Mouse (Mus musculus) ZHBTc4 (cell line): ENCODE results near the gene Thap11.
"Not testable (repeated sequence)": the region's sequence is repeated elsewhere in the genome, so short reads cannot be mapped to it uniquely, and the experiment has no call there.

Experiments used
- DNase-seq: peaks from one replicate; pipeline ENCODE4 v3.0.0-alpha.2; 2011; ENCODE audit warnings: low read depth, low spot score

The Thap11 gene

GRCm38 (mm10) chr8:105854715-105855216 is at the start of gene Thap11:
Gene Thap11, plus strand, starts transcription at chr8:105855132.
- peak; percentile 95 for DNase-seq

DNA sequence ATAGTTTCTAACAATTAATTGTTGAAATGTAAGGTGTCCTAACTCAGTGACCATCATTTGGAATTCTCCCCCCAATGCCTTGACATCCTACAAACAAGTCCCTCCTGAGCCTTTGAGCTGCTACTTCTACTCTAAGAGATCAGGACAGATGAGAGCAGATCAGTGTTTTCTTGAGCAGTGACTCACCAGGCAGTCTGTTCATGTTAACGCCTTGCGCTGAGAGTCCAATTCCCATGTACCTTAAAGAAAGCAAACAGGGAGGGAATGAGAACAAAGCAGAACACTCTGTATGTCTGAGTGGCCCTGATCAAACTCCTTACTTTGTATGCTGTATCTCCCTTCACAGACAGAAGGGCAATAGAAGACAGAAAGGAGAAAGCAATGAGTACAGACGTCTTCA is 49.6 kb upstream of the Thap11 start:
- no peak for DNase-seq

- no peak for DNase-seq
Observed at GRCm38 (mm10) chr8:105805964-105806363, 49.0 kb upstream of the Thap11 start.

GRCm38 (mm10) chr8:105807766-105808165 is 47.2 kb upstream of the Thap11 start:
- DNase-seq = no peak

GRCm38 (mm10) chr8:105808480-105808879 is 46.5 kb upstream of the Thap11 start:
- no peak for DNase-seq

- DNase-seq = no peak
Observed at GRCm38 (mm10) chr8:105810245-105810786, 44.6 kb upstream of the Thap11 start.

DNA sequence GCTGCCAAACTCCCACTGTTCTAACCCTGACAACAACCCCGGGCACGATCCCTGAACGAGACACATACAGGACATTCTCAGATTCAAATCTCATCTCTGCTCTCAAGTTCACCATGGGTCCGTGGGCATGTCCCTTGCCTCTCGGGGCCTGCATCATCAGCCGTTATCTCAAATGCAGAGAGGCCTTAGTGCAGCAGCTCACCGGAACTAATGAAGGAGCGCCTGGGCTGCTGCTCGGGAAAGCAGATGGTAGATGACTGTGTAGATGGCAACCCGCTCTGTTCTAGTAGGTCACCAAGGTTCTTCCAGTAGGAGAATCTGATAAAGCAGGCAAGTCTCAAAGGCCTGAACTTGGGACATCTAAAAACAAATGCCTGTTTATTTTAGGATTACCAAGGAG is 43.9 kb upstream of the Thap11 start:
- no peak for DNase-seq

GRCm38 (mm10) chr8:105811543-105811942 is 43.4 kb upstream of the Thap11 start:
- DNase-seq = no peak

GRCm38 (mm10) chr8:105812511-105812910 is 42.4 kb upstream of the Thap11 start:
- no peak for DNase-seq

GRCm38 (mm10) chr8:105813241-105813640 is 41.7 kb upstream of the Thap11 start:
- DNase-seq = no peak

GRCm38 (mm10) chr8:105819659-105820058 is 35.3 kb upstream of the Thap11 start:
- DNase-seq = no peak

DNA sequence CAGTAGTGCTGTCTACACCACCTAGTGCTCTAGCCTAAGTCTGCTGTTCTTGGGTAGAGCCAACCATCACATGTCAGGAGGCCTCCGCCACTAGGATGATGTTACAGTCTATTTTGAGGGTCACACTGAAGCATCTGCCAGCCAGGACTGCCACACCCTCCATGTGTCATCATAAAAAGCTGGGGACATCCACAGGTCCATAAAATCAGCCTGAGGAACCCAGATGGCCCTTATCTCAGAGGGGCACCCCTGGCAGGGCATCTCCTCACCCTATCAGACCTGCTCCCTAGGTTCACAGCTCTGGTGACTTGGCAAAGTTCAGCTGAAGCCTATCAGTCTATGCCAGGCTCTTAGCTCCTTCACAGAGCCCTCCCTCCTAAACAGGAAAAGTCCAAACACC is 34.0 kb upstream of the Thap11 start:
- no peak for DNase-seq

DNA sequence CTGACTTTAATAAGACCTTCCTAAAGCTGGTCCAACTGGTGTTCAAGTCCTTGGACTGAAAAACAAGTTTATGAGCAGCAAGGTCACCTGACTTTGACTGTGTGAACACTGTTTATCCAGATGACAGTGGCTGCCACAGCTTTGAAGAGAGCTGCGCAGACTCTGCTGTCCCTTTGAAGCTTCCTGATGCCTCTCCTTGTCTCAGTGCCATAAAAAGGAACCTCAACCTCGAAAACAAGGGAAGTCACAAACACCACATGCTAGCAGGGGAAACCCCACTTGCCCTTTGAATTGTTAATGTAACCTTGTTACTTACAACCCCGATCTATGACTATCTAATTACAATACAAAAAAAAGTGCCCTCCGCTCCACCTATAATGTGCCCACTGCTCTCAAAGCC is 29.4 kb upstream of the Thap11 start:
- no peak for DNase-seq

- no peak for DNase-seq
Observed at GRCm38 (mm10) chr8:105826379-105826778, 28.6 kb upstream of the Thap11 start.

GRCm38 (mm10) chr8:105826861-105827848 is 27.8 kb upstream of the Thap11 start, which contains the start of the genes Ranbp10 and Tsnaxip1:
Gene Ranbp10, minus strand, starts transcription at chr8:105827350.
Gene Tsnaxip1, plus strand, starts transcription at chr8:105827731.
- peak; percentile 99 for DNase-seq

- DNase-seq = not testable (repeated sequence)
Observed at GRCm38 (mm10) chr8:105833740-105834139, 21.2 kb upstream of the Thap11 start.

GRCm38 (mm10) chr8:105835318-105835717 is 19.6 kb upstream of the Thap11 start:
- peak; percentile 86 for DNase-seq

DNA sequence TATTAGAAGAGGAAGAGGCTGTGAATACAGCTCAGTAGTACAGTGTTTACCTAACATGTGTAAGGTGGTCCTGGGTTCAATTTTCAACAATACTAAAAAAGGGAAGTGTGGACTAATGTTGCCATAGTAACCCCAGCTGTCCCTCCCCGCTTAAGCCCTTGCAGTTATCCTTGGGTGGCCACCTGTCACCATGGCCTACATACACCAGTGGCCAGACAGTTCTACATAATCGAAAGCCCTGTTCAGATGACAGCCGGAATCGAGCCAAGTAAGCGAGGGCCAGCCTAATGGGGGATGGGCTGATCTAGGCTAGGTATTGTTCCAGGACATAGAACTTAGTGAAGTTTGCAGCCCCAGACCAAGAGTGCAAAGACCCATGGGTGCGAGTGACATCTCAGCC is 17.9 kb upstream of the Thap11 start:
- no peak for DNase-seq

- no peak for DNase-seq
Observed at GRCm38 (mm10) chr8:105839209-105839608, 15.7 kb upstream of the Thap11 start.

GRCm38 (mm10) chr8:105846678-105847077 is 8.3 kb upstream of the Thap11 start:
- DNase-seq = no peak

GRCm38 (mm10) chr8:105850014-105850413 is 4.9 kb upstream of the Thap11 start:
- no peak for DNase-seq

DNA sequence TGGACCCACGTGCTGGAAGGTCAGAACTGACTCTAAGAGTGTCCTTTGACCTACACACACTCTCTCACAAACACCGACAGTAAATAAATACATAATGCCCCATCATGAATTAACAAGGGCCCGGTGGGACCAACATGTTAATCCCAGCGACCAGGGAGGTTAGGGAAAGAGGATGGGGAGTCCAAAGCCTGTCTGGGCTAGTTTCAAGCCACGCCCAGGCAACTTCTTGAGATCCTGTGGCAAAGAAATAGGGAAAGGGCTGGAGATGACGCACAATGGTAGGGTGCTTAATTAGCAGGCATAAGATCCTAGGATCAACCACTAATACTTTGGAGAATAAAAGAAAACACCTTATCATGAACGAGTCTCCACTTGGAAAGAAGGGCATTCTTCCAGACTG is 4.3 kb upstream of the Thap11 start:
- peak; percentile 68 for DNase-seq
